Mouse (Mus musculus) thymus, adult 2 months (tissue): Measurements from ENCODE around the gene Tnxb.

Experiments used
- CTCF ChIP-seq: fragments of 200-500 bp; IDR thresholded peaks from 2 replicates; pipeline ENCODE4 v1.5.1; 2012; ENCODE audit warnings: mild to moderate bottlenecking, control low read depth, low read length, moderate library complexity, borderline replicate concordance; ENCODE audit not compliant: control insufficient read depth, poor library complexity, insufficient read depth; ENCODE audit errors: extremely low read depth
- POLR2A ChIP-seq: fragments of 200-500 bp; IDR thresholded peaks from 2 replicates; pipeline ENCODE4 v1.6.1; 2012; ENCODE audit warnings: mild to moderate bottlenecking, low read length, control low read depth, moderate library complexity; ENCODE audit not compliant: control insufficient read depth, poor library complexity, insufficient read depth; ENCODE audit errors: extremely low read depth

DNA sequence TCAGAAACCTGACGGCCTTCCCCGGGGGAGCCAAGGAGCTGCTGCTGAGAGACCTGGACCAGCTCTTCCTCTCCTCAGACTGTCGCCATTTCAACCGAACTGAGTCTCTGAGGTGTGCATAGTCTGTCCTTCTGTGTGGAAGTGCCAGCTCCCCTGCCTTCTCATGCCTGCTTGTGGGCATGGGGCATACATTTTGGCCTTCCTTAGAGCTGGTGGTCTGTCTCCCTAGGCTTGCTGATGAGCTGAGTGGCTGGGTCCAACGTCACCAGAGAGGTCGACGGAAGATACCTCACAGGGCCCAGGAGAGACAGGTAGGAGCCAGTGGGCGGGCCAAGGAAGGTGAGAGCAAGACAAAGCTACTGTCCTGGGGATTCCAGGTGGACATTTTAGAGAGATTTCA is 17.4 kb upstream of the Tnxb start:
- TF ChIP-seq POLR2A (no peak), CTCF (no peak)
